Mouse (Mus musculus) forebrain, embryonic 14.5 days (tissue): ENCODE data around the gene 2410004B18Rik. TPM values are rescaled to one million over a fixed set of nuclear protein-coding genes. Genes with fewer than 3 reads are reported as not detected.

Experiments
- ATAC-seq: fragments of 200-750 bp; cut with Nextera tagmentation; 2 replicates; pipeline ENCODE4 v1.8.0; 2017; ENCODE audit warnings: mild to moderate bottlenecking, moderate library complexity
- DNase-seq: peaks from one replicate; pipeline ENCODE4 v3.0.0-alpha.2; 2015; ENCODE audit warnings: low spot score
- H3K27ac ChIP-seq: fragments of 300-500 bp; sonication (generic); 2 replicates; pipeline ENCODE4 v1.5.1; 2014; ENCODE audit warnings: low read depth, mild to moderate bottlenecking, control low read depth, low read length, moderate library complexity
- H3K27me3 ChIP-seq: fragments of 300-500 bp; sonication (generic); replicated peaks from 2 replicates; pipeline ENCODE4 v1.6.1; 2014; ENCODE audit warnings: low read length, control low read depth, mixed read lengths; ENCODE audit not compliant: control insufficient read depth, insufficient read depth
- H3K36me3 ChIP-seq: fragments of 300-500 bp; sonication (generic); 2 replicates; pipeline ENCODE4 v1.6.1; 2014; ENCODE audit warnings: low read length, control low read depth; ENCODE audit not compliant: control insufficient read depth, insufficient read depth
- H3K4me1 ChIP-seq: fragments of 300-500 bp; sonication (generic); 2 replicates; pipeline ENCODE4 v1.6.1; 2014; ENCODE audit warnings: antibody characterized with exemption, low read length, control low read depth; ENCODE audit not compliant: control insufficient read depth, insufficient read depth
- H3K4me2 ChIP-seq: fragments of 300-500 bp; sonication (generic); 2 replicates; pipeline ENCODE4 v1.6.1; 2014; ENCODE audit warnings: mild to moderate bottlenecking, control low read depth, low read length
- H3K4me3 ChIP-seq: fragments of 300-500 bp; sonication (generic); 2 replicates; pipeline ENCODE4 v1.5.1; 2014; ENCODE audit warnings: low read depth, low read length, control low read depth
- H3K9ac ChIP-seq: fragments of 300-500 bp; sonication (generic); 2 replicates; pipeline ENCODE4 v1.6.1; 2014; ENCODE audit warnings: mild to moderate bottlenecking, low read length, control low read depth, moderate library complexity
- H3K9me3 ChIP-seq: fragments of 300-500 bp; sonication (generic); replicated peaks from 2 replicates; pipeline ENCODE4 v1.6.1; 2016; ENCODE audit warnings: low read length, control low read depth, mixed read lengths; ENCODE audit not compliant: control insufficient read depth
- WGBS: fragments of 180-500 bp; shearing (Covaris S2); extraction: QIAGEN DNeasy Blood & Tissue Kit; methylation state at CpG from one replicate; pipeline ENCODE4 v1.1.7; 2014; 5-methylcytosine and 5-hydroxymethylcytosine counted together
- polyA plus RNA-seq: library from polyadenylated mRNA; unstranded; fragments of >200 nt; fragmentation: Nextera tagmentation; extraction: Ambion mirVana; gene quantifications from 2 replicates; pipeline ENCODE4 v1.2.1, GENCODE M21; 2014

Gene 2410004B18Rik
- polyA plus RNA-seq, 1 experiment from 2014 or later: 76.4 TPM

- DNase-seq (no peak), ATAC-seq (no peak)
- 83% methylated on average over 4 of the region's 4 CpGs for whole genome bisulfite sequencing
- Histone ChIP-seq H3K4me2 (no peak overlapping the region), H3K4me3 (no peak overlapping the region), H3K9me3 (no peaks in the 10 kb centered on the region), H3K9ac (no peak overlapping the region), H3K4me1 (peaks cover 10% of the 10 kb centered on the region), H3K27me3 (no peaks in the 10 kb centered on the region), H3K36me3 (peaks cover 45% of the 10 kb centered on the region), H3K27ac (no peak overlapping the region)
Measured at GRCm38 (mm10) chr3:145939971-145940370, 2.2 kb downstream of the 2410004B18Rik start.

DNA sequence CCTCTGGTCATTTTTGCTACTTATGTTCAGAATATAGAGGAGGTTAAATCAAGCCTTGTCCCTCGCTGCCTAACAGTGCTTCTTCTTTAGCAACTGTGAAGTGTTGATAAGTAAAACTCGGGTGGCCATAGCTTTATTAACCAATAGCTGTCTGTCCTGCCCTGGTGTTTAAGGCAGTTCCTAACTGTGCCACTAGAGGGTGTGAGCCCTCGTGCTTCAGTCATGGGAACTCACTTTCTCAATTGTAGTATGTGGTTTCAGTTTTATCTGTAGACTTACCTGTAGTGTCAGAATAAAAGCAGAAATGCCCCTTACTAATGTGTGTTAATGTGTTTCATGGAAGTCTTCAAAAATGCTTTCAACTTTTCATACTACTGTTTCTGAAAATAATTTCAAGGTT is 4.2 kb downstream of the 2410004B18Rik start:
- Histone ChIP-seq H3K4me3 (no peak overlapping the region), H3K4me1 (peaks cover 10% of the 10 kb centered on the region), H3K27me3 (no peaks in the 10 kb centered on the region), H3K36me3 (peaks cover 49% of the 10 kb centered on the region), H3K4me2 (no peak overlapping the region), H3K9me3 (no peaks in the 10 kb centered on the region), H3K27ac (no peak overlapping the region), H3K9ac (no peak overlapping the region)
- ATAC-seq (no peak), DNase-seq (peak; percentile 71)
- WGBS: 16% methylated on average over 3 of the region's 3 CpGs

- no peak for ATAC-seq
Measured at GRCm38 (mm10) chr3:145944348-145944747, 6.5 kb downstream of the 2410004B18Rik start.

DNA sequence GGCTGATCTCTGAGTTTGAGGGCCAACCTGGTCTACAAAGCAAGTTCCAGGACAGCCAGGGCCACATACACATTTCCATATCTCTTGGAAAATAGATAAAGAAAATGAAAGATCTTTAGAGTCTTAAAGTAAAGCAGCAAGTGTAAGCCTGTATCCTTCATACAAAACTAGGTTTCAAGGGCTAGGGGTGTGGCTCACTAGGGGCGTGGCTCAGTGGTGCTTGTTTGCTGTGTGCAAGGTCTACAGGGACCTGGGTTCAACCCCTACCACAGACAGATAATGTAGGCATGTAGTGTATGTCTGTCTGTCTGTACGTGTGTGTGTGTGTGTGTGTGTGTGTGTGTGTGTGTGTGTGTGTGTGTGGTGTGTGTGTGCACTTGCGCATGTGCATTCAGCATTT is 8.1 kb downstream of the 2410004B18Rik start:
- H3K4me2 ChIP-seq: no peak overlapping the region
- no peak overlapping the region for H3K9ac ChIP-seq
- DNase-seq (no peak), ATAC-seq (no peak)
- no peaks in the 10 kb centered on the region for H3K27me3 ChIP-seq
- H3K36me3 ChIP-seq: peaks cover 34% of the 10 kb centered on the region
- no peaks in the 10 kb centered on the region for H3K9me3 ChIP-seq
- H3K4me1 ChIP-seq: no peaks in the 10 kb centered on the region
- no peak overlapping the region for H3K4me3 ChIP-seq
- H3K27ac ChIP-seq: no peak overlapping the region
- WGBS: 91% methylated on average over 3 of the region's 3 CpGs

More at GRCm38 (mm10) chr3:145944348-145944747, 6.5 kb downstream of the 2410004B18Rik start:
- Histone ChIP-seq H3K4me1 (peaks cover 3% of the 10 kb centered on the region), H3K9ac (no peak overlapping the region), H3K27me3 (no peaks in the 10 kb centered on the region), H3K36me3 (peaks cover 46% of the 10 kb centered on the region), H3K4me3 (no peak overlapping the region), H3K9me3 (no peaks in the 10 kb centered on the region), H3K4me2 (no peak overlapping the region), H3K27ac (no peak overlapping the region)
- 88% methylated on average over 7 of the region's 7 CpGs for WGBS
- DNase-seq: no peak

DNA sequence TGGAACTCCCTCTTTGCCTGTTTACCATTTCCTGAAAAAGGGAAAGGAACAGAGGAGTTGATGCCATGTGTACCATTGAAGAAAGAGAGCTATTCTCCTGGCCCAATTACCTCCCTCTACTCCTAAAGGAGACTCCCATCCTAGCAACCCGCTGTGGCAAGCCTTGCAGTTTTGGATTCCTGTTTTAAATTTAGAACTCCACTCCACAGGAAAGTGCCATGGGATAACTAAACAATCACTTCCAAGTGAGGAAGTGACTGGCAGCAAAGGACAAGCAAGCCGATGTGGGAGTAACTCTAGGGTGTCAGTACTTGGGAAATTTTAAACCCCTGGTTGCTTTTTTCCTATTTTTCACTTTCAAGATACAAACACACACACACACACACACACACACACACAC is 8.8 kb downstream of the 2410004B18Rik start:
- Histone ChIP-seq H3K4me1 (no peaks in the 10 kb centered on the region), H3K27me3 (no peaks in the 10 kb centered on the region), H3K4me2 (no peak overlapping the region), H3K9ac (no peak overlapping the region), H3K27ac (no peak overlapping the region), H3K4me3 (no peak overlapping the region), H3K36me3 (peaks cover 26% of the 10 kb centered on the region), H3K9me3 (no peaks in the 10 kb centered on the region)
- DNase-seq: no peak
- 59% methylated on average over 2 of the region's 2 CpGs for WGBS
- ATAC-seq: no peak

- Histone ChIP-seq H3K4me3 (no peak overlapping the region), H3K4me2 (no peak overlapping the region), H3K27me3 (no peaks in the 10 kb centered on the region), H3K9ac (no peak overlapping the region), H3K4me1 (no peaks in the 10 kb centered on the region), H3K36me3 (peaks cover 24% of the 10 kb centered on the region), H3K9me3 (no peaks in the 10 kb centered on the region), H3K27ac (no peak overlapping the region)
- ATAC-seq (peak; percentile 74), DNase-seq (peak; percentile 74)
- 19% methylated on average over 6 of the region's 6 CpGs for WGBS
Measured at GRCm38 (mm10) chr3:145947539-145948204, 9.9 kb downstream of the 2410004B18Rik start.

- Histone ChIP-seq H3K4me1 (no peaks in the 10 kb centered on the region), H3K27ac (no peak overlapping the region), H3K9ac (peak overlapping the region; percentile 22; the same call in 1 of the 2 replicates), H3K4me3 (no peak overlapping the region), H3K27me3 (no peaks in the 10 kb centered on the region), H3K4me2 (peak overlapping the region; percentile 35), H3K9me3 (no peaks in the 10 kb centered on the region), H3K36me3 (peaks cover 1% of the 10 kb centered on the region; the same call in 1 of the 2 replicates)
- peak; percentile 74 for ATAC-seq
- 10% methylated on average over 15 of the region's 15 CpGs for WGBS
- DNase-seq: peak; percentile 87
Measured at GRCm38 (mm10) chr3:145950034-145950814, 12.4 kb downstream of the 2410004B18Rik start.

DNA sequence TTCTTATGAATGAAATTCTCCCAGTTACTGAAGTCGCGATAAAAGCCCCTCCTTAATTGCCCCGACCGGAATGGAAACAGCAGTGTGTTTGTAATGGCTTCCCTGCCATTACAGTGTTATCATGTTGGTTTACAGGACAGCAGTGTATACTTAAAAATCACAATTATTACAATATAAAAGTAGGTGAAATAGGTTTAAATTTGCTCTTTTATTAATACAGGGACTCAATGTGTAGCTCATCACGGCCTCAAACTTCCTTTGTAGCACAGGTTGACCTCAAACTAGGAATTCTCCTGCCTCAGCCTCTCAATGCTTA is 13.0 kb downstream of the 2410004B18Rik start:
- no peak for DNase-seq
- 44% methylated on average over 5 of the region's 5 CpGs for WGBS
- H3K4me2 ChIP-seq: no peak overlapping the region; the same call in 1 of the 2 replicates

More for the DNA sequence above, 13.0 kb downstream of the 2410004B18Rik start:
- no peaks in the 10 kb centered on the region for H3K9me3 ChIP-seq
- no peak for ATAC-seq
- 0 out of 2 replicates have a peak overlapping the region, but pooled peaks have one; percentile 22 for H3K9ac ChIP-seq
- H3K36me3 ChIP-seq: no peaks in the 10 kb centered on the region
- H3K27me3 ChIP-seq: no peaks in the 10 kb centered on the region
- H3K27ac ChIP-seq: no peak overlapping the region
- H3K4me3 ChIP-seq: no peak overlapping the region
- H3K4me1 ChIP-seq: no peaks in the 10 kb centered on the region
